Mouse (Mus musculus): ENCODE results near the gene Dmbx1.

The Dmbx1 gene

GRCm38 (mm10) chr4:115938276-115939160 is 1.2 kb downstream of the Dmbx1 start:
- DNase-seq (ENCODE audit: low spot score) = no peak

GRCm38 (mm10) chr4:115937061-115937976 is 2.4 kb downstream of the Dmbx1 start:
- no peak for DNase-seq (ENCODE audit: low spot score)

GRCm38 (mm10) chr4:115936646-115937045 is 3.1 kb downstream of the Dmbx1 start:
- DNase-seq (ENCODE audit: low spot score) = no peak

- no peak for DNase-seq (ENCODE audit: low spot score)
These were observed 3.7 kb downstream of the Dmbx1 start for GRCm38 (mm10) chr4:115935835-115936581.

- no peak for DNase-seq (ENCODE audit: low spot score)
These were observed 8.1 kb downstream of the Dmbx1 start for GRCm38 (mm10) chr4:115931556-115932088.

GRCm38 (mm10) chr4:115927637-115928036 is 12.1 kb downstream of the Dmbx1 start:
- no peak for DNase-seq (ENCODE audit: low spot score)

GRCm38 (mm10) chr4:115923262-115923880 is 16.4 kb downstream of the Dmbx1 start:
- DNase-seq (ENCODE audit: low spot score) = no peak

- DNase-seq (ENCODE audit: low spot score) = no peak
These were observed 17.0 kb downstream of the Dmbx1 start for GRCm38 (mm10) chr4:115922688-115923087.

GRCm38 (mm10) chr4:115919911-115920310 is 19.8 kb downstream of the Dmbx1 start:
- DNase-seq (ENCODE audit: low spot score) = no peak

GRCm38 (mm10) chr4:115911586-115911985 is 28.1 kb downstream of the Dmbx1 start:
- no peak for DNase-seq (ENCODE audit: low spot score)

- DNase-seq (ENCODE audit: low spot score) = no peak
These were observed 31.1 kb downstream of the Dmbx1 start for GRCm38 (mm10) chr4:115908641-115909040.

- no peak for DNase-seq (ENCODE audit: low spot score)
These were observed 31.7 kb downstream of the Dmbx1 start for GRCm38 (mm10) chr4:115907994-115908393.

- DNase-seq (ENCODE audit: low spot score) = no peak
These were observed 32.9 kb downstream of the Dmbx1 start for GRCm38 (mm10) chr4:115906791-115907190.

GRCm38 (mm10) chr4:115905701-115906100 is 34.0 kb downstream of the Dmbx1 start:
- peak; percentile 88 for DNase-seq (ENCODE audit: low spot score)

- peak; percentile 73 for DNase-seq (ENCODE audit: low spot score)
These were observed 35.4 kb downstream of the Dmbx1 start for GRCm38 (mm10) chr4:115904375-115904774.

GRCm38 (mm10) chr4:115902816-115903215 is 36.9 kb downstream of the Dmbx1 start:
- peak; percentile 93 for DNase-seq (ENCODE audit: low spot score)

GRCm38 (mm10) chr4:115897901-115898631 is 41.7 kb downstream of the Dmbx1 start:
- DNase-seq (ENCODE audit: low spot score) = peak; percentile 56

- DNase-seq (ENCODE audit: low spot score) = no peak
These were observed 45.4 kb downstream of the Dmbx1 start for GRCm38 (mm10) chr4:115894281-115894680.

- no peak for DNase-seq (ENCODE audit: low spot score)
These were observed 49.2 kb downstream of the Dmbx1 start, which contains the start of gene 6430628N08Rik for GRCm38 (mm10) chr4:115890553-115890952. TSS of gene 6430628N08Rik (plus strand) at chr4:115890665.

- DNase-seq (ENCODE audit: low spot score) = no peak
These were observed 49.7 kb downstream of the Dmbx1 start for GRCm38 (mm10) chr4:115890066-115890465.

Data from retina, embryonic 14.5 days (tissue).